Mouse (Mus musculus) neural tube, embryonic 15.5 days (tissue): ENCODE measurements around the gene Tmc3. TPM values are rescaled to one million over a fixed set of nuclear protein-coding genes. Genes with fewer than 3 reads are reported as not detected.

ENCODE experiments used
- ATAC-seq: fragments of 200-750 bp; cut with Nextera tagmentation; 2 replicates; pipeline ENCODE4 v1.8.0; 2017; ENCODE audit warnings: mild to moderate bottlenecking, moderate TSS enrichment, moderate library complexity; ENCODE audit not compliant: low FRiP score
- H3K27ac ChIP-seq: fragments of 300-500 bp; sonication (generic); replicated peaks from 2 replicates; pipeline ENCODE4 v1.5.1; 2015; ENCODE audit warnings: mild to moderate bottlenecking, inconsistent platforms
- H3K27me3 ChIP-seq: fragments of 300-500 bp; sonication (generic); replicated peaks from 2 replicates; pipeline ENCODE4 v1.6.1; 2015; ENCODE audit warnings: inconsistent platforms
- H3K36me3 ChIP-seq: fragments of 300-500 bp; sonication (generic); 2 replicates; pipeline ENCODE4 v1.6.1; 2015; ENCODE audit warnings: inconsistent platforms
- H3K4me1 ChIP-seq: fragments of 300-500 bp; sonication (generic); 2 replicates; pipeline ENCODE4 v1.6.1; 2015; ENCODE audit warnings: inconsistent platforms
- H3K4me2 ChIP-seq: fragments of 300-500 bp; sonication (generic); 2 replicates; pipeline ENCODE4 v1.6.1; 2015; ENCODE audit warnings: inconsistent platforms, mild to moderate bottlenecking, moderate library complexity
- H3K4me3 ChIP-seq: fragments of 300-500 bp; sonication (generic); replicated peaks from 2 replicates; pipeline ENCODE4 v1.5.1; 2015; ENCODE audit warnings: mild to moderate bottlenecking, inconsistent platforms
- H3K9ac ChIP-seq: fragments of 300-500 bp; sonication (generic); replicated peaks from 2 replicates; pipeline ENCODE4 v1.6.1; 2015; ENCODE audit warnings: mild to moderate bottlenecking, inconsistent platforms
- H3K9me3 ChIP-seq: fragments of 300-500 bp; sonication (generic); replicated peaks from 2 replicates; pipeline ENCODE4 v1.6.1; 2016; ENCODE audit warnings: inconsistent platforms
- WGBS: fragments of 180-500 bp; shearing (Covaris S2); methylation state at CpG from one replicate; pipeline ENCODE4 v1.1.7; 2015; ENCODE audit warnings: mixed read lengths; 5-methylcytosine and 5-hydroxymethylcytosine counted together
- polyA plus RNA-seq: library from polyadenylated mRNA; unstranded; fragments of >200 nt; fragmentation: Nextera tagmentation; extraction: Ambion mirVana; gene quantifications from 2 replicates; pipeline ENCODE4 v1.2.1, GENCODE M21; 2015

The Tmc3 gene
- polyA plus RNA-seq, 1 experiment from 2014 or later, result 0.27 TPM

DNA sequence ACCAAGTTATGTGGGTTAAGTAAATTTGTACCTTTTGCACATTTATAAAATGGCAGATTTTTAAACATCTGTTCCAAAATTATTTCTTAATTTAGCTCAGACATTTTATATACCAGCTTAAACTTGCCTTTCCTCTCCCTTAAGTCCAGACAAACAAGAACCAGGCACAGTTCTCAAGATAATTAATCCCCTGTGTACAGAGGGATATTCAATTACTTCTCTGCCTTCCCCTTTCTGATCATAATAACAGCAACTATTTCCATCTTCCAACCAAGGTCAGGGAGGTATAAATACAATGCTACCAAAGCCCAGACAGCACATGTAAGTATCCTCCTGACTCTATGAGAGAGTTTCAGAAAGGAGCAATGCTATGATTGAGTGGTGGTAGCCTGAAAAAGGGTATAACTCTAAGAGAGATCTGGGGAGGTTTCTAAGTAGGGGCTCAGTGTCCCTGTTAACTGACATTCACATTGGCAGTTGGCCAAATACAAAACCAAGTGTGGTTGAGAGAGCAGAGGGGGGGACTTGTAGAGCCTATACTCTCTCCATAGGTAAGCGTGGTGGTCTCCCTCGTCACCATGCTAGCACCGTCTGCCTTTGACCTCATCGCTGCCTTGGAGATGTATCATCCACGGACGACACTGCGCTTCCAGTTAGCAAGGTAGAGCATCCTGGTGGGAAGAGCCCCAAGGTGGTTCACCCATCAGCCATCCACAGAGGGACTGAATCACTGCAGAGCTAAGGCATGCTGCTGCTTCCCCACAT lies 19.6 kb downstream of the Tmc3 start:
- no peaks in the 10 kb centered on the region for H3K36me3 ChIP-seq
- H3K9me3 ChIP-seq, result no peaks in the 10 kb centered on the region
- 0 out of 2 replicates have a peak, but pooled peaks cover 2% of the 10 kb centered on the region for H3K4me1 ChIP-seq
- no peaks in the 10 kb centered on the region for H3K27me3 ChIP-seq
- no peak overlapping the region for H3K4me2 ChIP-seq
- no peak overlapping the region for H3K4me3 ChIP-seq
- no peak for ATAC-seq
- 95% methylated on average over 7 of the region's 7 CpGs for WGBS
- H3K9ac ChIP-seq, result no peak overlapping the region
- no peak overlapping the region for H3K27ac ChIP-seq

DNA sequence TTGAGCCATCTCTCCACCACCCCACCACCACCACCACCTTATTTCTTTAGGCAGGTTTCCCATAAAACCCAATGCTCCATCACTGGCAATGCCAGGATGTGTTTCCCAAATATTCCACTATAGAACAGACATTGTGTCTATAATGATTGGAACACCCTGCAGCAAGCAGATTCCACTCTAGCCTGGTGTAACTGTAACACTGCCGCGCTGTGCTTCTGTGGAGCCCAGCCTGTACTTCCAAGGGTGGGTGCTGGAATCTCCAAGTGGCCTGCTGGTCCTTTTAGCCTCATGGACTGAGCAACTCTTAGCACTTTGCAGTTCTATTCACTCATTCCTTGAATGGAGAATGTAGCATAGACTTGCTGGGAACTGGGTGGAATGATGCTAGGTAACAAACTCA lies 22.1 kb downstream of the Tmc3 start:
- Histone ChIP-seq H3K4me2 (no peak overlapping the region), H3K27me3 (no peaks in the 10 kb centered on the region), H3K4me3 (no peak overlapping the region), H3K9ac (no peak overlapping the region), H3K4me1 (0 out of 2 replicates have a peak, but pooled peaks cover 2% of the 10 kb centered on the region), H3K27ac (no peak overlapping the region), H3K36me3 (no peaks in the 10 kb centered on the region), H3K9me3 (no peaks in the 10 kb centered on the region)
- 99% methylated on average over 2 of the region's 2 CpGs for WGBS
- ATAC-seq, result no peak

DNA sequence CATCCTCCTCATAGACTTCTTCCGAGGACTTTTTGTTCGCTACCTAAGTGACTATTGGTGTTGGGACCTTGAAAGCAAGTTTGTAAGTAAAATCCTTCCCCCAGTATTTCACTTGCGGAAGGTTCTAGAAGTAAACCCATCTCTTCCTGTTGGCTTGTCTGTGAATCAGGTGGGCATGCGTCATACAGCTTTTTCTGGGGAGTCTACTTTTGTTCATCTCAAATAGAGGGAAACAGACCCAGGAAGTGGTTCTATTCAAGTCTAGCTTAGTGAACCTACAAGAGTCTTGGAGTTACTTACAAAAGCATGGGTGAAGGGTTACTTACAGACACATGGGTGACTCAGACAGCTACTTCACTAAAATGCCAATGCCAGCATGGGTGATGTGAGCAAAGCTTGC lies 25.2 kb downstream of the Tmc3 start:
- ATAC-seq, result no peak
- 99% methylated on average over 4 of the region's 4 CpGs for WGBS

DNA sequence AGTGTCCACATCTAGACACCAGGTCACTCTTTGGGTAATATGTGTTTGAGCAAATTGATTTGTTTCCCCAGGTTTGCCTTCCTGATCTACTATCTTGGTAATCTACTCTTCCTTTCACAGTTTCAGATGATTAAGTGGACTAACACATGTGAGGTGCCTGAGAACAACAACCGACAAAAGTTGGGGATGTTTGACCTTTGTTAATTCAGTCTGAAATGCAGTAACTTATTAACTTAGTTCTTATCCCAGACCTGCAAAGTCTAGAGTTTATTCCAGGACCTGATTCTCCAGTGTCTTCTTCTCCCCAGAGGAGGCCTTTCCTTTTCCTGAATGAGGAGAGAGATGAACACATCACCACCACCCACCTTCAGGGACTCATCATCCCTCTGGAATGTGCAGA lies 27.2 kb downstream of the Tmc3 start:
- Histone ChIP-seq H3K36me3 (no peaks in the 10 kb centered on the region), H3K4me2 (no peak overlapping the region), H3K27ac (no peak overlapping the region), H3K9me3 (no peaks in the 10 kb centered on the region), H3K4me3 (no peak overlapping the region), H3K27me3 (no peaks in the 10 kb centered on the region), H3K9ac (no peak overlapping the region), H3K4me1 (no peaks in the 10 kb centered on the region)
- no peak for ATAC-seq
- WGBS, result 91% methylated on average over 1 of the region's 1 CpGs

More for the DNA sequence above, 25.2 kb downstream of the Tmc3 start:
- Histone ChIP-seq H3K36me3 (no peaks in the 10 kb centered on the region), H3K27me3 (no peaks in the 10 kb centered on the region), H3K4me3 (no peak overlapping the region), H3K9ac (no peak overlapping the region), H3K4me1 (no peaks in the 10 kb centered on the region), H3K9me3 (no peaks in the 10 kb centered on the region), H3K27ac (no peak overlapping the region), H3K4me2 (no peak overlapping the region)

DNA sequence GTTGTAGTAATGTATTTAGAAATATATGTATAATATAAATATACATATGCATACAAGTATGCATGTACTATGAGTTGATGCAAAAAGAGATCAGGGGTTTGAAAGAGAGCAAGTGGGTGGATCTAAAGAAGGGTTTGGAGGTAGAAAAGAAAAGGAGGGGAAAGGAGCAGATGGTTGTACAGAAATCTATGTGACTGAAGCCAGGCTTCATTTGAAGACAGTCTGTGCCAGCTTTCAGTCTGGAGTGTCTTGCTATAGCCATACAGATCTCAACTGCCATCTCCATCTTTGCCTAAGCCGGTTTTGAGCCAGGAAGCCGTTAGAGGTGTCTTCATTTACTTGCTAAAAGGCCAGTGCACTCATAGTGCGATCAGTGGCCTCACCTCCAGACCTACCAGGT lies 30.5 kb downstream of the Tmc3 start:
- no peak overlapping the region for H3K9ac ChIP-seq
- H3K27me3 ChIP-seq, result no peaks in the 10 kb centered on the region
- no peak overlapping the region for H3K27ac ChIP-seq
- H3K4me2 ChIP-seq, result no peak overlapping the region
- WGBS, result 99% methylated on average over 3 of the region's 3 CpGs
- no peaks in the 10 kb centered on the region for H3K36me3 ChIP-seq
- H3K9me3 ChIP-seq, result no peaks in the 10 kb centered on the region
- ATAC-seq, result no peak
- no peak overlapping the region for H3K4me3 ChIP-seq
- H3K4me1 ChIP-seq, result no peaks in the 10 kb centered on the region

DNA sequence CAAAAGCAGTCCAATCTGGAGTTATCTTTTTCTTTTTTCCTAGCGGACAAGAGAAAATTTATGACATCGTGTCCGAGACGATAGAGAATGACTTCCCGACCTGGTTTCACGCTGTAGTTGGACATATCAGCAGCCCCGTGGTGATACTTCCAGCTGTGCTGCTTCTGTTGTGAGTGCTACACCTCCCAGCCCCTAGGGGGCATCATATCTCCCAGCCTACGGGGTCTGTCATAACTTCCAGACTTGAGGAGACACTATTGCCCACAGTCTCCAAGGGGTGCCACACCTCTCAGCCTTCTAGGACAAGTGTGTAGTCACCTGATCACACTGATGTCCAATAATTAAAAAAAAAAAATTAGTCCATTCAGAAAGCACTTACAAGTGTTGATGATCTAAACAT lies 31.1 kb downstream of the Tmc3 start:
- WGBS, result 90% methylated on average over 8 of the region's 8 CpGs
- Histone ChIP-seq H3K4me2 (no peak overlapping the region), H3K27ac (no peak overlapping the region), H3K4me1 (no peaks in the 10 kb centered on the region), H3K27me3 (no peaks in the 10 kb centered on the region), H3K36me3 (no peaks in the 10 kb centered on the region), H3K4me3 (no peak overlapping the region), H3K9me3 (no peaks in the 10 kb centered on the region), H3K9ac (no peak overlapping the region)
- ATAC-seq, result no peak

DNA sequence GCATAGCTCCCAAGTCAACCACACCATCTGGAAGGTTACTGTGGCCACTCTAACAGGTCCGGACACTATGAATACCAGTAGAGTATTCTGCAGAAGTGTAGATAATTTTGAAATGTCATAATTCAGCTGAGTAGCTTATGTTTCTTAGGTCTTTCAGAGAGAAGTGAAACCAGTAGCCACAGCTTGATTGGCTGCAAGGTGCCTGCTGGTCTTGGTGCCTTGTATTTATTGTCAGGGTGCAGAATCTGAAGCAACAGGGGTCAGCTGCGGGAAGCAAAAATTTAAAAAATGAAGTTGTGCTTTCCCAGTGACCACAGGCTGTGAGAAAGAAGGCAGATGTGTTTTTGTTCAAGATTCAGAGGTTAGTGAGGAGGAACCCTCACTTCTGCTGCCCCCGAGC lies 31.5 kb downstream of the Tmc3 start:
- no peak overlapping the region for H3K4me3 ChIP-seq
- H3K4me1 ChIP-seq, result no peaks in the 10 kb centered on the region
- no peak for ATAC-seq
- H3K4me2 ChIP-seq, result no peak overlapping the region
- H3K27ac ChIP-seq, result no peak overlapping the region
- no peaks in the 10 kb centered on the region for H3K36me3 ChIP-seq
- WGBS, result 85% methylated on average over 3 of the region's 3 CpGs
- no peaks in the 10 kb centered on the region for H3K27me3 ChIP-seq
- no peak overlapping the region for H3K9ac ChIP-seq
- H3K9me3 ChIP-seq, result no peaks in the 10 kb centered on the region

DNA sequence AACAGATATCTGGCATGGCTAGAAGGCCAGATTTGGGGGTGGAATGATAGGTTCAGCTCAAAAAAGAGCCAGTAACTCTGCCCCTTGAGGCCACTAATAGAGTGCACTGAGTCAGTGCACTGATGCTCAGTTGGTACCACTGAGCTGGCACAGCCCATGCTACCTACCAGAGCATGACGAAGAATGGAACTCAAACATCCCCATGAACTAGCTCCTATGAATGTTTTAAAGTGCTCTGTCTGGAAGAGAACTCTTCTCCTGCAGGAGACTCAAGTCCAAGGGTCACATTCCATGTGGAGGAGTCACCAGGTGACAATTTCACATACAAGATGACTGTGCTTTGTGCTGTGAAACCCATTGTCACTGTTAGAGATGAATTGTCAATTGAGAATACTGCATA lies 34.0 kb downstream of the Tmc3 start:
- Histone ChIP-seq H3K4me3 (no peak overlapping the region), H3K36me3 (no peaks in the 10 kb centered on the region), H3K9me3 (no peaks in the 10 kb centered on the region), H3K4me2 (no peak overlapping the region), H3K27me3 (no peaks in the 10 kb centered on the region), H3K27ac (no peak overlapping the region), H3K9ac (no peak overlapping the region), H3K4me1 (no peaks in the 10 kb centered on the region)
- no peak for ATAC-seq
- WGBS, result 97% methylated on average over 1 of the region's 1 CpGs

DNA sequence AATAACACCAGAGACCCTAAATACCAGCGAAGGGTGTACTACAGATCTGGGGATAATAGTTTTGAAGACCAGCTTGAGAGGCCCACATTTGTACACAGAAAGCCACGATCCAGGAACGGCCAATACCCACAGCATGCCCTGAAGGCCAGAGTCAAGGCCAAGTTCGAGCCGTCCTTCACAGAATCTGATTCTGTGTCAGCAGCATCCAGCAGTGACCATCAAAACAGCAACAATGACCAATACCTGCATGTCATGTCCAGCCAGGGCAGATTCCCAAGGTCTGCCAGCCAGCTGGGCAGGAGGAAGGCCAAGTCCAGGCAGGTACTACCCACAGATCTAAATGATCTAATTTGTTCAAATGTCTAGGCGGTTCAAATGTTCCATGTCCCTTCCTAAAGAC lies 37.9 kb downstream of the Tmc3 start:
- H3K9ac ChIP-seq, result no peak overlapping the region
- WGBS, result 95% methylated on average over 6 of the region's 6 CpGs
- no peaks in the 10 kb centered on the region for H3K27me3 ChIP-seq
- no peak for ATAC-seq
- no peak overlapping the region for H3K27ac ChIP-seq
- H3K9me3 ChIP-seq, result no peaks in the 10 kb centered on the region
- no peaks in the 10 kb centered on the region for H3K36me3 ChIP-seq
- H3K4me2 ChIP-seq, result no peak overlapping the region
- no peak overlapping the region for H3K4me3 ChIP-seq
- H3K4me1 ChIP-seq, result no peaks in the 10 kb centered on the region

DNA sequence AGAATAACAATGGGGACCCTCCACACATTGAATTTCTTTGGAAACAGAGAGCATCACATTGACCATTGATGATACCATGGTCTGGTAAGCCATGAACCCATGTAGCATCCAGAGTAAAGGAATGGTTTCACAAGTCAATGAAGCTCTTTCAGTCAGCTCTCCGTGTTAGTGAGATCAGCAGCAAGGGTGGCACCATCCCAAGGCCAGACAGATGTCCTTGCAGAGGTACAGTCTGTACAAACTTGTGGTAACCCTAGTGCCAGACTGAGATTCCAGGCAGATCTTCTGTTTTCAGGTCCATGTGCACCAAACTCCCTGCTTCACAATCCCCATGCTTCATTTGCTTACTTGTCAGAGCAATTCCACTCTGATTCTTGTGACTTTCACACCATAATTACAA lies 39.3 kb downstream of the Tmc3 start:
- Histone ChIP-seq H3K36me3 (no peaks in the 10 kb centered on the region), H3K27ac (no peak overlapping the region), H3K27me3 (no peaks in the 10 kb centered on the region), H3K4me3 (no peak overlapping the region), H3K4me2 (no peak overlapping the region), H3K4me1 (no peaks in the 10 kb centered on the region), H3K9ac (no peak overlapping the region), H3K9me3 (no peaks in the 10 kb centered on the region)
- WGBS, result 88% methylated on average over 1 of the region's 1 CpGs
- ATAC-seq, result no peak

DNA sequence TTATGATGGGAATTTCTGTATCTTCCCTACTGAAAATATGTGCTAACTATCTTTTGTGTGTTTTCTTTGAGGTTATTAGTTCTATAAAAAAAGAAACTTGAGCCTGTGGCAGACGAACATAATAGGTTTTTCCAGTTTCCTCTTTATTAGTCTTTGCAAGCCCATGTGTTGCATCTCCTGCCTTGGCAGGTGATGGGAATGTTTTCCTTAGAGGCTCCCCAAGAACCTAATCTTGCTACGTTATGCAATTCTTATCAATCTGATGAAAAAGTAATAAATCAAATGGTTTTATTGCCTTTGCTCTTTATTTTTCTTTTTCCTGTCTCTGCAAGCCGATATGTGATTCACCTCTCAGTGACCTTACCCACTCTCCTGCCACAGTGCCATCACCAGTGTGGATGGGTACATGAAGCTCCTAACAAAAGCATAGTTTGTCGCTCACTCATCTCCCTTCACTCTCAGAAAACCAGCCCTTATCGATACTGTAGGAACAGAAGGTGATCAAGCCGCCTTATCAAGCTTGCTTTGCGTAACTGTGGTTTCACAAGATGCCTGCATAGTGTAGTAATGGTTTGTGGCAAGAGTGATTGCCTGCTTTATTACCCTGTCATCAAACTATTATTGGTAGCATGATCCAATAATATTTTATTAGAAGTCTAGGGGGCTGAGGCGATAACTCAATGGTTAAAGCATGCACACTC lies 42.0 kb downstream of the Tmc3 start:
- H3K4me2 ChIP-seq, result no peak overlapping the region
- no peaks in the 10 kb centered on the region for H3K36me3 ChIP-seq
- no peaks in the 10 kb centered on the region for H3K27me3 ChIP-seq
- no peak for ATAC-seq
- H3K4me1 ChIP-seq, result peaks cover 12% of the 10 kb centered on the region
- no peak overlapping the region for H3K27ac ChIP-seq
- 77% methylated on average over 8 of the region's 8 CpGs for WGBS
- H3K4me3 ChIP-seq, result no peak overlapping the region
- no peaks in the 10 kb centered on the region for H3K9me3 ChIP-seq
- H3K9ac ChIP-seq, result no peak overlapping the region

DNA sequence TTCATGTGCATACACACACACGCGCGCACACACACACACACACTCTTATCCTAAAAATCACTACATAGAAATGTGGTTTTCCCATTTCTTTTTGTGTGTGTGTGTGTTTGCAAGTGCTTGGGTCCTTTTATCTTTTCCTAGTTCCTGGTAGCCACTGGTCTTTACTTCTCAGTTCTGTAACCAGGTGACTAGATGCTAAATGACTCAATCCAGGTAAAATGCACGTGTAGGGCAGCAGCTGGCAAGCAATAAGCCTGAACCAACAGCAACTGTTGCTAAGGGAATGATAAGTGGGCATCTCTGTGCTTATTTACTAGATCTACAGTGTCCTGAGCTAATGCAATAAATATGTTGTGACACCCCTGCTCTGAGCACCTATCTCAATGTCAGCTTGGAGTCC lies 42.6 kb downstream of the Tmc3 start:
- no peak overlapping the region for H3K4me3 ChIP-seq
- no peaks in the 10 kb centered on the region for H3K36me3 ChIP-seq
- no peaks in the 10 kb centered on the region for H3K9me3 ChIP-seq
- H3K27ac ChIP-seq, result no peak overlapping the region
- ATAC-seq, result no peak
- whole genome bisulfite sequencing, result 89% methylated on average over 4 of the region's 4 CpGs
- no peak overlapping the region for H3K9ac ChIP-seq
- peaks cover 14% of the 10 kb centered on the region for H3K4me1 ChIP-seq
- no peak overlapping the region for H3K4me2 ChIP-seq
- no peaks in the 10 kb centered on the region for H3K27me3 ChIP-seq
